ENCODE assay signal across 16 mouse cellular contexts in the genomic region with DNA sequence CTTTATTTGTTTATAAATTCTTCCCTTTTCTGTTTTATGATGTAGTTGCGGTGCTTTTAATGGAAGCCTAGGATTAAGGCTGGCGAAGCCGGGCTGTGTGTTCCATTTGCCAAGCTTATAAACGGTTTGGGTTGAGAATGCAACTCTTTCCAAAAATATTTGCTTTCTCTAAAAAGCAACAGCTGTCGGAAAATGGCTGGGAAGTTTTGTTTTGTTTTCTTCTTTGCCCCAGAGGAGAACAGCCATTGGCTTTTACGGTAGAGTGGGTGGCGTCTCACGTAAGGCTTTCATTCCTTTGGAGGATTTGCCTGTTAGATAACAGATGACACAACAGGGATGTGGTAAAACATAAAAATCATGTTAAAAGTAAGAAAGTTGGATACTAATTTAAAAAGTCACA.
DNase-seq lines count a peak whose midpoint lies in the region; ATAC-seq and TF ChIP-seq lines count a peak whose summit lies in the region.
"Had no signal": no experiment of that assay in that cellular context is flagged by ENCODE, and none has a peak within 500 bp of the region (broad histone marks: within the 10 kb centered on the region; RNA-seq: fewer than 3 reads in every experiment).

No protein-coding gene starts in this region.

- TF ChIP-seq CTCF in kidney, postnatal 0 days (IDR thresholded peaks at IDR 0.05; ENCODE audit: low read depth) = no peak

- no peaks in the 10 kb centered on the region for H3K36me3 ChIP-seq in kidney, postnatal 0 days (ENCODE audit: insufficient read depth, low read length)
- H3K36me3 ChIP-seq in intestine, embryonic 14.5 days (ENCODE audit: control insufficient read depth, insufficient read depth, low read length) = no peaks in the 10 kb centered on the region
- no peaks in the 10 kb centered on the region for H3K36me3 ChIP-seq in hindbrain, embryonic 12.5 days
- H3K36me3 ChIP-seq: midbrain, embryonic 10.5 days had no signal

- H3K4me1 ChIP-seq in kidney, postnatal 0 days (replicated peaks; ENCODE audit: insufficient read depth, low read length) = no peaks in the 10 kb centered on the region
- peaks cover 18% of the 10 kb centered on the region for H3K4me1 ChIP-seq in intestine, embryonic 14.5 days (replicated peaks; ENCODE audit: control insufficient read depth, insufficient read depth, low read length)
- no peaks in the 10 kb centered on the region for H3K4me1 ChIP-seq in hindbrain, embryonic 12.5 days
- H3K4me1 ChIP-seq: midbrain, embryonic 10.5 days had no signal

- no peaks in the 10 kb centered on the region for H3K9me3 ChIP-seq in kidney, postnatal 0 days (replicated peaks; ENCODE audit: low read length)
- H3K9me3 ChIP-seq in intestine, embryonic 14.5 days (ENCODE audit: control insufficient read depth, low read length) = no peaks in the 10 kb centered on the region
- H3K9me3 ChIP-seq in hindbrain, embryonic 12.5 days (replicated peaks) = no peaks in the 10 kb centered on the region
- H3K9me3 ChIP-seq: midbrain, embryonic 10.5 days had no signal

- H3K27ac ChIP-seq in kidney, postnatal 0 days = no peak overlapping the region
- no peak overlapping the region for H3K27ac ChIP-seq in intestine, embryonic 14.5 days (ENCODE audit: low read depth)
- no peak overlapping the region for H3K27ac ChIP-seq in hindbrain, embryonic 12.5 days
- H3K27ac ChIP-seq: hindbrain, embryonic 14.5 days; left cerebral cortex, adult 2 months; midbrain, embryonic 10.5 days had no signal

- H3K9ac ChIP-seq in kidney, postnatal 0 days (ENCODE audit: low read depth, low read length) = no peak overlapping the region
- H3K9ac ChIP-seq in intestine, embryonic 14.5 days (ENCODE audit: low read length) = no peak overlapping the region
- no peak overlapping the region for H3K9ac ChIP-seq in hindbrain, embryonic 12.5 days
- H3K9ac ChIP-seq: hindbrain, embryonic 14.5 days had no signal

- no peak for ATAC-seq in kidney, postnatal 0 days (replicated peaks; ENCODE audit: low FRiP score, low read depth)
- no peak for ATAC-seq in intestine, embryonic 14.5 days (replicated peaks; ENCODE audit: low FRiP score, low TSS enrichment, low read depth)
- no peak for ATAC-seq in hindbrain, embryonic 12.5 days (ENCODE audit: low FRiP score)

- H3K4me3 ChIP-seq in kidney, postnatal 0 days (replicated peaks; ENCODE audit: low read depth, low read length) = no peak overlapping the region
- no peak overlapping the region for H3K4me3 ChIP-seq in intestine, embryonic 14.5 days (ENCODE audit: low read depth, low read length)
- no peak overlapping the region for H3K4me3 ChIP-seq in hindbrain, embryonic 12.5 days
- H3K4me3 ChIP-seq: left cerebral cortex, adult 2 months; midbrain, embryonic 10.5 days had no signal

- no peaks in the 10 kb centered on the region for H3K27me3 ChIP-seq in kidney, postnatal 0 days (ENCODE audit: insufficient read depth, low read length)
- no peaks in the 10 kb centered on the region for H3K27me3 ChIP-seq in intestine, embryonic 14.5 days (replicated peaks; ENCODE audit: control insufficient read depth, insufficient read depth, low read length)
- no peaks in the 10 kb centered on the region for H3K27me3 ChIP-seq in hindbrain, embryonic 12.5 days

- WGBS in kidney, postnatal 0 days = 44% methylated on average over 8 of the region's 8 CpGs
- 33% methylated on average over 8 of the region's 8 CpGs for WGBS in intestine, embryonic 14.5 days
- WGBS in hindbrain, embryonic 12.5 days = 87% methylated on average over 8 of the region's 8 CpGs

- H3K4me2 ChIP-seq in kidney, postnatal 0 days (ENCODE audit: low read length) = peak overlapping the region; percentile 2; the same call in 1 of the 2 replicates
- peak overlapping the region; percentile 16 for H3K4me2 ChIP-seq in intestine, embryonic 14.5 days (ENCODE audit: low read length)
- no peak overlapping the region for H3K4me2 ChIP-seq in hindbrain, embryonic 12.5 days (replicated peaks)
- H3K4me2 ChIP-seq: hindbrain, embryonic 14.5 days had no signal

- intact Hi-C loops in heart, postnatal 36 days (cut with DNase I) = no loop called here

- peak; percentile 24 for DNase-seq in heart, adult 8-10 months (ENCODE audit: low spot score)
- DNase-seq in heart, postnatal 36 days = no peak
- peak; percentile 48 for DNase-seq in kidney, postnatal 0 days (ENCODE audit: low spot score)
- no peak for DNase-seq in kidney, postnatal 10 days
- peak; percentile 49 for DNase-seq in intestine, embryonic 14.5 days (ENCODE audit: low spot score)
- DNase-seq in lung, postnatal 25 days (ENCODE audit: low spot score) = peak; percentile 23
- DNase-seq in urinary bladder, postnatal 4 days (ENCODE audit: low spot score in 2 of 2) = no peak
- DNase-seq: adrenal gland, postnatal 14 days; cerebellum, adult 2 months; gastrocnemius, postnatal 36 days; kidney, adult 8-10 months; thymus, postnatal 14 days had no signal

Comparison
In these comparisons a context has a peak if more than half of its experiments do, and no peak if none do; other contexts are left out.
1. DNase-seq: peak in heart, adult 8-10 months (single experiment), kidney, postnatal 0 days (single experiment), intestine, embryonic 14.5 days (single experiment) and lung, postnatal 25 days (single experiment); none in heart, postnatal 36 days (0 of 2), kidney, postnatal 10 days (single experiment) and urinary bladder, postnatal 4 days (0 of 2).